In genomic region chr3:121737453-121737852, GRCm38 (mm10) we compare ENCODE assay signal across 8 mouse cellular contexts. TPM values are rescaled to one million over a fixed set of nuclear protein-coding genes. Genes with fewer than 3 reads are reported as not detected.
A peak's percentile ranks its signal among the peaks of the same experiment; 100 is the strongest.
DNase-seq lines count a peak whose midpoint lies in the region; ATAC-seq and TF ChIP-seq lines count a peak whose summit lies in the region.

No protein-coding gene starts in this region.

- H3K4me3 ChIP-seq in gastrocnemius, adult 2 months, result no peak overlapping the region
- no peak overlapping the region for H3K4me3 ChIP-seq in midbrain, embryonic 14.5 days (replicated peaks; ENCODE audit: low read depth, low read length)
- no peak overlapping the region for H3K4me3 ChIP-seq in midbrain, embryonic 11.5 days (ENCODE audit: low read depth, low read length)
- H3K4me3 ChIP-seq in cortical plate, adult 2 months (ENCODE audit: insufficient read depth, low read length), result no peak overlapping the region

- no peaks in the 10 kb centered on the region for H3K9me3 ChIP-seq in midbrain, embryonic 14.5 days (ENCODE audit: control insufficient read depth, low read length)
- no peaks in the 10 kb centered on the region for H3K9me3 ChIP-seq in midbrain, embryonic 11.5 days (ENCODE audit: control insufficient read depth, low read length)

- H3K27me3 ChIP-seq in midbrain, embryonic 14.5 days (ENCODE audit: control insufficient read depth, insufficient read depth, low read length), result no peaks in the 10 kb centered on the region
- no peaks in the 10 kb centered on the region for H3K27me3 ChIP-seq in midbrain, embryonic 11.5 days (ENCODE audit: control insufficient read depth, insufficient read depth, low read length)
- H3K27me3 ChIP-seq in splenic B cell, adult 2 months (ENCODE audit: control insufficient read depth, insufficient read depth, low read length, poor library complexity, severe bottlenecking), result no peaks in the 10 kb centered on the region; the same call in 1 of the 2 replicates

- 17% methylated on average over 1 of the region's 1 CpGs for WGBS in midbrain, embryonic 14.5 days
- WGBS in midbrain, embryonic 11.5 days, result 27% methylated on average over 1 of the region's 1 CpGs

- peak; percentile 54 for TF ChIP-seq CTCF in gastrocnemius, adult 2 months (IDR thresholded peaks at IDR 0.05)
- TF ChIP-seq CTCF in cortical plate, adult 2 months (IDR thresholded peaks at IDR 0.05; ENCODE audit: extremely low read depth, insufficient read depth, low read length), result peak; percentile 65

- no peak overlapping the region for H3K4me2 ChIP-seq in midbrain, embryonic 14.5 days (ENCODE audit: low read length)
- no peak overlapping the region for H3K4me2 ChIP-seq in midbrain, embryonic 11.5 days

- ATAC-seq in midbrain, embryonic 14.5 days (ENCODE audit: low FRiP score, low TSS enrichment), result no peak
- ATAC-seq in midbrain, embryonic 11.5 days (ENCODE audit: low FRiP score), result no peak

- intact Hi-C loops in gastrocnemius, adult 2 months (cut with DNase I), result loop anchor here (2.0 to 5.0 kb wide), 3 partner anchors 185 to 430 kb away; no protein-coding TSS in a partner anchor

- 0 out of 2 replicates have a peak, but pooled peaks cover 4% of the 10 kb centered on the region for H3K4me1 ChIP-seq in midbrain, embryonic 14.5 days (ENCODE audit: control insufficient read depth, insufficient read depth, low read length)
- peaks cover 4% of the 10 kb centered on the region; the same call in 1 of the 2 replicates for H3K4me1 ChIP-seq in midbrain, embryonic 11.5 days (ENCODE audit: control insufficient read depth, insufficient read depth, low read length)
- no peaks in the 10 kb centered on the region for H3K4me1 ChIP-seq in cortical plate, adult 2 months (ENCODE audit: control insufficient read depth, insufficient read depth, low read length)

- no peak overlapping the region for H3K27ac ChIP-seq in gastrocnemius, adult 2 months
- H3K27ac ChIP-seq in midbrain, embryonic 14.5 days (replicated peaks; ENCODE audit: low read depth, low read length), result no peak overlapping the region
- H3K27ac ChIP-seq in midbrain, embryonic 11.5 days (ENCODE audit: low read depth, low read length), result no peak overlapping the region
- no peak overlapping the region for H3K27ac ChIP-seq in cortical plate, adult 2 months (ENCODE audit: insufficient read depth, low read length)

- peaks cover 9% of the 10 kb centered on the region for H3K36me3 ChIP-seq in midbrain, embryonic 14.5 days (ENCODE audit: control insufficient read depth, insufficient read depth, low read length)
- no peaks in the 10 kb centered on the region for H3K36me3 ChIP-seq in midbrain, embryonic 11.5 days (ENCODE audit: control insufficient read depth, insufficient read depth, low read length)
- no peaks in the 10 kb centered on the region for H3K36me3 ChIP-seq in splenic B cell, adult 2 months (ENCODE audit: control insufficient read depth, insufficient read depth, low read length, poor library complexity, severe bottlenecking)

- no peak overlapping the region for H3K9ac ChIP-seq in midbrain, embryonic 14.5 days (replicated peaks; ENCODE audit: low read length)
- no peak overlapping the region for H3K9ac ChIP-seq in midbrain, embryonic 11.5 days (ENCODE audit: low read length)

- peak; percentile 61 for DNase-seq in gastrocnemius, adult 2 months
- no peak for DNase-seq in gastrocnemius, adult 18-20 months (ENCODE audit: low spot score)
- peak; percentile 66 for DNase-seq in midbrain, embryonic 14.5 days
- no peak for DNase-seq in midbrain, embryonic 11.5 days (ENCODE audit: low spot score, missing footprints)
- DNase-seq in splenic B cell, adult 2 months (ENCODE audit: low read depth, low spot score), result peak; percentile 56
- no peak for DNase-seq in frontal cortex, postnatal 25 days (ENCODE audit: low spot score in 2 of 2)
- DNase-seq in urinary bladder, postnatal 4 days (ENCODE audit: low spot score in 2 of 2), result no peak

- no peak for TF ChIP-seq POLR2A in cortical plate, adult 2 months (IDR thresholded peaks at IDR 0.05; ENCODE audit: extremely low read depth, insufficient read depth, low read length)

RNA-seq across cellular contexts. Expression of gene F3, which starts 14.1 kb away (rescaled TPM):
- 1 to 10 TPM; 5.7 to 6.1 TPM for total RNA-seq in gastrocnemius, adult 2 months (2021)
- 1 to 10 TPM; 3.3 to 7.9 TPM for total RNA-seq in gastrocnemius, adult 18-20 months (2021)
- 6.9 and 7.2 TPM in 2 replicates for polyA plus RNA-seq in midbrain, embryonic 14.5 days (2014; fragmentation: Nextera tagmentation; extraction: Ambion mirVana)
- polyA plus RNA-seq in midbrain, embryonic 11.5 days (2014; fragmentation: Nextera tagmentation; extraction: Ambion mirVana), result 4.2 and 4.8 TPM in 2 replicates
- 76.7 and 88.6 TPM in 2 replicates for polyA plus RNA-seq in cortical plate, adult 2 months (2012; rRNA removed)

Comparison
In these comparisons a context has a peak if more than half of its experiments do, and no peak if none do; other contexts are left out.
1. DNase-seq: peak in gastrocnemius, adult 2 months (single experiment), midbrain, embryonic 14.5 days (single experiment) and splenic B cell, adult 2 months (single experiment); none in gastrocnemius, adult 18-20 months (single experiment), midbrain, embryonic 11.5 days (single experiment), frontal cortex, postnatal 25 days (0 of 2) and urinary bladder, postnatal 4 days (0 of 2).